13 mouse cellular contexts compared by ENCODE assay signal in the genomic region with DNA sequence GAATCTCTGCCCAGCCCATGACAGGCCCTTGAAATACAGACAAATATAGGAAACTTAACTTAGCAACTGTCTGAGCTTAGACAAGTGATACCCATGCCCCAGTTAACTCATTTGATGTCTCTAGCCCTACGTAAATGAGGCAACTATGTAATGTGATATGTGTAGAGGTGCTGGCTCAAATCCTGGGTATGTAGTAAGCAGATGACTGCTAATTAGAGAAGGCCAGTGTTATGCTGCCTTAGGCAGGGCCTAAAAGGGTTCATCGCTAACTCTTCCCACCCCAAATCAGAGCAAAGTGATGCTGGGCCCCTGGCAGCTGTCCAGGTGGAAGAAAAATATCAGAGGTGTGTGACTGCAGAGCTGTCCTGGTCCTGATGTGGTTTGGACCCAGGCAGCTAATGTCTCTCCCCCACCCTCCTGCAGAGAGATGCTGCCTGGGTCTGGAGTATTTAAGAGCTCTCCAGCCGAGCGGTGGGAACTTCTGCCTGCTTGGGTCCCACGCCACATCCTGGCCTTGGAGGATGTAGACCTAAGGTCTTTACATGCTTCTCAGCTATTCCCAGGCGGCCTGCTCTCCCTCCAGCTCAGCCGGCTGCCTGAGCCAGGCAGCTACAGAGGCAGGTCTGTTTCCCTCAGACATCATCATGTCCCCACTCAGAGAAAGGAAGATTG. TPM values are rescaled to one million over a fixed set of nuclear protein-coding genes. Genes with fewer than 3 reads are reported as not detected.
DNase-seq lines count a peak whose midpoint lies in the region; ATAC-seq and TF ChIP-seq lines count a peak whose summit lies in the region.
"Had no signal": no experiment of that assay in that cellular context is flagged by ENCODE, and none has a peak within 500 bp of the region (broad histone marks: within the 10 kb centered on the region; RNA-seq: fewer than 3 reads in every experiment).

No protein-coding gene starts in this region.

- peak; percentile 27 for DNase-seq in gastrocnemius, postnatal 25 days
- DNase-seq in gastrocnemius, postnatal 36 days, result no peak
- no peak for DNase-seq in kidney, postnatal 25 days
- DNase-seq in left cerebral cortex, adult 8-10 months (ENCODE audit: low spot score in 2 of 2), result no peak
- DNase-seq in left cerebral cortex, postnatal 36 days (ENCODE audit: low spot score in 2 of 2), result no peak
- DNase-seq: adrenal gland, adult 8-10 months; embryo, embryonic 11 days; spleen, adult 18-20 months had no signal

- H3K27ac ChIP-seq in kidney, embryonic 16.5 days (ENCODE audit: low read length), result peak overlapping the region; percentile 13; the same call in 1 of the 2 replicates
- peak overlapping the region; percentile 22; the same call in 1 of the 2 replicates for H3K27ac ChIP-seq in cortical plate, adult 2 months (ENCODE audit: insufficient read depth, low read length)
- H3K27ac ChIP-seq in limb, embryonic 13.5 days, result no peak overlapping the region
- H3K27ac ChIP-seq: kidney, postnatal 0 days; liver, embryonic 12.5 days had no signal

- H3K4me3 ChIP-seq in kidney, embryonic 16.5 days (ENCODE audit: low read length), result no peak overlapping the region
- H3K4me3 ChIP-seq in cortical plate, adult 2 months (ENCODE audit: insufficient read depth, low read length), result no peak overlapping the region
- H3K4me3 ChIP-seq in limb, embryonic 13.5 days, result no peak overlapping the region
- H3K4me3 ChIP-seq: liver, embryonic 12.5 days had no signal

- 69% methylated on average over 7 of the region's 7 CpGs for WGBS in kidney, embryonic 16.5 days
- 67% methylated on average over 7 of the region's 7 CpGs for WGBS in limb, embryonic 13.5 days

- no peak for TF ChIP-seq POLR2A in cortical plate, adult 2 months (IDR thresholded peaks at IDR 0.05; ENCODE audit: extremely low read depth, insufficient read depth, low read length)

- no peak for ATAC-seq in kidney, embryonic 16.5 days (ENCODE audit: low FRiP score, low TSS enrichment)
- ATAC-seq in limb, embryonic 13.5 days (ENCODE audit: low FRiP score, low read depth), result peak; percentile 41; the same call in 1 of the 2 replicates
- ATAC-seq: liver, embryonic 12.5 days had no signal

- no peaks in the 10 kb centered on the region for H3K36me3 ChIP-seq in kidney, embryonic 16.5 days (ENCODE audit: insufficient read depth, low read length)
- H3K36me3 ChIP-seq in limb, embryonic 13.5 days, result peaks cover 10% of the 10 kb centered on the region; the same call in 1 of the 2 replicates
- H3K36me3 ChIP-seq: liver, embryonic 12.5 days had no signal

- 0 out of 2 replicates have a peak, but pooled peaks cover 3% of the 10 kb centered on the region for H3K27me3 ChIP-seq in kidney, embryonic 16.5 days (ENCODE audit: insufficient read depth, low read length)
- H3K27me3 ChIP-seq in limb, embryonic 13.5 days, result no peaks in the 10 kb centered on the region
- H3K27me3 ChIP-seq: liver, embryonic 12.5 days had no signal

- H3K4me1 ChIP-seq in kidney, embryonic 16.5 days (ENCODE audit: insufficient read depth, low read length), result peaks cover 20% of the 10 kb centered on the region
- no peaks in the 10 kb centered on the region for H3K4me1 ChIP-seq in cortical plate, adult 2 months (ENCODE audit: control insufficient read depth, insufficient read depth, low read length)
- peaks cover 44% of the 10 kb centered on the region for H3K4me1 ChIP-seq in limb, embryonic 13.5 days
- H3K4me1 ChIP-seq: liver, embryonic 12.5 days had no signal

- intact Hi-C loops in gastrocnemius, postnatal 36 days (cut with DNase I), result no loop called here
- intact Hi-C loops in left cerebral cortex, postnatal 36 days (cut with DNase I), result no loop called here

- H3K9me3 ChIP-seq in kidney, embryonic 16.5 days (ENCODE audit: low read length), result no peaks in the 10 kb centered on the region
- no peaks in the 10 kb centered on the region for H3K9me3 ChIP-seq in limb, embryonic 13.5 days
- H3K9me3 ChIP-seq: liver, embryonic 12.5 days had no signal

- no peak for TF ChIP-seq CTCF in cortical plate, adult 2 months (IDR thresholded peaks at IDR 0.05; ENCODE audit: extremely low read depth, insufficient read depth, low read length)

- no peak overlapping the region for H3K4me2 ChIP-seq in kidney, embryonic 16.5 days (replicated peaks; ENCODE audit: low read depth, low read length)
- no peak overlapping the region for H3K4me2 ChIP-seq in limb, embryonic 13.5 days (replicated peaks)
- H3K4me2 ChIP-seq: liver, embryonic 12.5 days had no signal

- H3K9ac ChIP-seq in kidney, embryonic 16.5 days (replicated peaks; ENCODE audit: low read length), result no peak overlapping the region
- H3K9ac ChIP-seq in limb, embryonic 13.5 days, result no peak overlapping the region
- H3K9ac ChIP-seq: liver, embryonic 12.5 days had no signal

RNA-seq across cellular contexts. Expression of a gene that starts 44.4 kb away (rescaled TPM):
- 1 to 10 TPM; 4.9 to 5.0 TPM for total RNA-seq in gastrocnemius, postnatal 25 days (2021)
- 1 to 10 TPM; 5.2 to 5.5 TPM for total RNA-seq in gastrocnemius, postnatal 36 days (2021)
- polyA plus RNA-seq in kidney, embryonic 16.5 days (2015; fragmentation: Nextera tagmentation; extraction: Ambion mirVana), result 6.7 and 8.1 TPM in 2 replicates
- 38.3 and 40.9 TPM in 2 replicates for polyA plus RNA-seq in cortical plate, adult 2 months (2012; rRNA removed)
- 12.5 and 14.7 TPM in 2 replicates for polyA plus RNA-seq in limb, embryonic 13.5 days (2015; fragmentation: Nextera tagmentation; extraction: Ambion mirVana)
- 10 to 100 TPM; 54.4 to 63.9 (median 56.9) TPM for total RNA-seq in left cerebral cortex, adult 8-10 months (2022)
- total RNA-seq in left cerebral cortex, postnatal 36 days (2021), result 10 to 100 TPM; 47.0 to 57.3 TPM

Comparison
In these comparisons a context has a peak if more than half of its experiments do, and no peak if none do; other contexts are left out.
1. RNA of a gene that starts 44.4 kb away (total RNA-seq): 47.0 to 57.3 TPM in left cerebral cortex, postnatal 36 days and 54.4 to 63.9 TPM in left cerebral cortex, adult 8-10 months; 5.2 to 5.5 TPM in gastrocnemius, postnatal 36 days and 4.9 to 5.0 TPM in gastrocnemius, postnatal 25 days; every median in the first group is over 4 times any median in the second.